Mouse (Mus musculus) Patski (cell line): ENCODE measurements around the gene Acadvl. TPM values are rescaled to one million over a fixed set of nuclear protein-coding genes. Genes with fewer than 3 reads are reported as not detected.
A peak's percentile ranks its signal among the peaks of the same experiment; 100 is the strongest.

Source experiments
- ATAC-seq: fragments of 100-300 bp; one replicate; pipeline ENCODE4 v1.8.0; 2021
- CTCF ChIA-PET: fragments of 350-600 bp; sonication (Branson Sonifier 250); formaldehyde crosslinking; loops from one replicate; lab custom pipeline; 2022; ENCODE audit warnings: inconsistent platforms; lab: Charles Lee
- POLR2A ChIA-PET: fragments of 350-600 bp; sonication (Branson Sonifier 250); formaldehyde crosslinking; loops from one replicate; lab custom pipeline; 2022; ENCODE audit warnings: antibody characterized with exemption, inconsistent platforms; lab: Charles Lee
- DNase-seq: peaks from one replicate; pipeline ENCODE4 v3.0.0-alpha.2; 2011; ENCODE audit warnings: low read depth, low spot score
- H3K27me3 ChIP-seq: fragments of 371-371 bp; one replicate; pipeline ENCODE4 v1.5.1; 2021
- CTCF ChIP-seq: fragments of 100-300 bp; IDR thresholded peaks from one replicate; pipeline ENCODE4 v1.5.1; 2021
- in situ Hi-C: fragments of 300-500 bp; cut with MboI; formaldehyde crosslinking; loops from 3 replicates; pipeline ENCODE4 v1.11.1; 2018; ENCODE audit warnings: low pct_unique_long_range_greater_than_20kb, mixed read lengths
- polyA plus RNA-seq: library from polyadenylated mRNA; unstranded; gene quantifications from one replicate; pipeline ENCODE4 v1.2.3, GENCODE M21; 2021

The Acadvl gene
- polyA plus RNA-seq, 1 experiment from 2014 or later: 234 TPM

DNA sequence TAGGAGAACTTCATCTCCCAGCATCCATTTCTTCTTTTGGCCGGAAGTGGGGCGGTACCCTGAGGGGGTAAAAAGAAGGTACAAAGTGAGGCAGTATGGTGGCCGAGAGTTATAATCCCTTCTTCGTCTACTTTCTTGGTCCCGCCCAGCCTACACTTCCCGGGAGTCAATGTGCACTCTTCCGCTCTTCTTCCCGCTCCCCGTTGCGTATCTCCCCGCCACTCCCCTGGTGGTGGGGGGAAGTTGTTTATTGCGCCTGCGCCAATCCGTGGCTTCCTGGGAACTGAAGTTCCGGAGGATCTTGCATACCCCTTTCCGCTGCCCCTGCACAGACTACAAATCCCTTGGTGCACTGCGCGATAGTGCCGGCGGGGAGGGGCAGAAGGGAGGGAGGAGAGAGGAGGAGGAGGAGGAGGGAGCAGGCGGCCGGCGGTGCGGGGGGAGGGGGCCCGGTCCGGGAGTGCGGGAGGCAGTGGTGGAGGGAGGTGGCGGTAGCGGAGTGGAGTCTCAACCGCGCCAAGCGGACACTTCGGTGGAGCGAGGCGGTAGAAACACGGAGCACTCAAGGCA, 19.7 kb downstream of the Acadvl start, which contains the start of gene Phf23:
Phf23 (plus strand) TSS at position 387 of the 570 bp plus-strand sequence.
- CTCF ChIA-PET: interaction anchor here (1.4 to 1.6 kb wide), 2 partner anchors 14 to 61 kb away, joined by 4 to 5 read pairs; no protein-coding TSS in a partner anchor
- POLR2A ChIA-PET: interaction anchor here (0.5 to 1.7 kb wide), 4 partner anchors 13 to 95 kb away, joined by 3 to 7 read pairs (median 5); partner anchors contain the start of genes Acadvl and Elp5
- peak; percentile 63 for ATAC-seq
- in situ Hi-C loops: loop anchor here (25.0 kb wide), 2 partner anchors 583 to 908 kb away; partner anchors contain the start of genes Kdm6b, Per1 and Vamp2
- peak; percentile 97 for DNase-seq
- no peaks in the 10 kb centered on the region for H3K27me3 ChIP-seq
- TF ChIP-seq CTCF: no peak

DNA sequence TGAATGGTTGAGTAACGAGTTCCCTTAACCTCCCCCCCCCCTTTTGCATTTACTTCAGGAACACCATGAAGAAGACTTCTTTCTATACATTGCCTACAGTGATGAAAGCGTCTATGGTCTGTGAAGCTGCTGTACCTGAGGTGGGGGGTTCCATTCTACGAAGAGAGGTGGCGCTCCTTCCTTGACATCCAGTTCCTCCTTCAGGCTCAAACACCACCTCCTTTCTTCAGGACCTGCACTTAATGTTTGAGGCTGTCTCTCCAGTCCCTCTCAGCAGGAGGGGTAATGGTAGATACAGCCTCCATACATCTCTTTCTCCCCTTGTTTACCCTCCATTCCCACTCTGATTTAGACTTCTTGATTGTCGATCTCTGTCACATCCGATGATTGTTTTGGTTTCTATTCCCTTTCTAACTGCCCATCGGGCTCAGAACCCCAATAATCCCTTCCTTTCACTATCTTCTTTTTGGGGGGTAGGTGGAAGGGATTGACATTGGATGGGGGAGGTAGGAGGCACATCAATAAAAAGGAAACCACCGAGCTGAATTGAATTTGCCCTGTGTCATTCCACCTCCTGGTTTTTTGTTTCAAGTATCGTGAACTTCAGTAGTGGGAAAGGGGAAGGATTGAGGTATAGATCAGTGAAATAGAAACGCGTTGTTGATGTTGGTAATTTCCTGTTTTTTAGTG, 20.7 kb downstream of the Acadvl start:
- in situ Hi-C loops: loop anchor here (25.0 kb wide), 2 partner anchors 582 to 907 kb away; partner anchors contain the start of genes Kdm6b, Per1 and Vamp2
- TF ChIP-seq CTCF: no peak
- POLR2A ChIA-PET: no interaction called here

DNA sequence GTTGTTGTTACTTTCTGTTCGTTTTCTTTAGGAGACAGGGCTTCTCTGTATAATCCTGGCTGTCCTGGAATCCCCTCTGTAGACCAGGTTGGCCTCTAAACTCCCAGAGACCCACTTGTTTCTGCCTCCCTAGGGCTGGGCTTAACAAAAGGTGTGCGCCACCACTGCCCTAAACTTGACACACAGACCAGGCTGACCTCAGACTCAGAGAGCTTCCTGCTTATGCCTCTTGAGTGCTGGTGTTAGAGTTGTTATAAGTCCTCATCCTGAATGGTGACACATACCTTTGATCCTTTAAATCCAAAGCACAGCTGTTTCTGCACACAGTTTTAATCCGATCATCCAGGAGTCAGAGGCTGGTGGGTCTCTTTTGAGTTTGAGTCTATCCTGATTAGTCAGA, 22.3 kb downstream of the Acadvl start:
- ChIA-PET POLR2A (interaction anchor here (0.9 kb wide), 1 partner anchor 12 kb away, joined by 3 read pairs; the partner anchor contains the start of gene Ctdnep1), CTCF (no interaction called here)
- no peak for ATAC-seq
- in situ Hi-C loops: loop anchor here (25.0 kb wide), 2 partner anchors 581 to 906 kb away; partner anchors contain the start of genes Kdm6b, Per1 and Vamp2
- DNase-seq: no peak
- no peaks in the 10 kb centered on the region for H3K27me3 ChIP-seq
- no peak for TF ChIP-seq CTCF

More for the DNA sequence above, 20.7 kb downstream of the Acadvl start:
- no peak for ATAC-seq
- CTCF ChIA-PET: no interaction called here
- DNase-seq: no peak
- no peaks in the 10 kb centered on the region for H3K27me3 ChIP-seq

DNA sequence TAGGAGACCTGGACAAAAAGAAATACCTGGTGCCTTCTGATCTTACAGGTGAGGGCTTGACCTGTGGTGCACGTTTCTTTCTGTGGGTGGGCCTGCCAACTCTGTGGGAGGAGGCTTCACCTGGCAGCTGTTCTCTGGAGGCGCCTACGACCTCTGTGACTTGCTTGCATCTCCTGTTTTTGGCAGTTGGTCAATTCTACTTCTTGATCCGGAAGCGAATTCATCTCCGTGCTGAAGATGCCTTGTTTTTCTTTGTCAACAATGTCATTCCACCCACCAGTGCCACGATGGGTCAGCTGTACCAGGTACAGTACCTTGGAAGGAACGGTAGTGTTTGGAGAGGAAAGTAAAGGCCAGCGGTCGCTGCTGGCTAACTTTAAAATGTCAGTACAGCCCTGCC, 22.8 kb downstream of the Acadvl start:
- ChIA-PET CTCF (no interaction called here), POLR2A (interaction anchor here (0.6 to 2.6 kb wide), 2 partner anchors 11 to 27 kb away, joined by 3 to 16 read pairs; partner anchors contain the start of genes Ctdnep1 and Elp5)
- no peak for TF ChIP-seq CTCF
- H3K27me3 ChIP-seq: no peaks in the 10 kb centered on the region
- no peak for DNase-seq
- in situ Hi-C loops: loop anchor here (25.0 kb wide), 2 partner anchors 580 to 905 kb away; partner anchors contain the start of genes Kdm6b, Per1 and Vamp2
- ATAC-seq: no peak

DNA sequence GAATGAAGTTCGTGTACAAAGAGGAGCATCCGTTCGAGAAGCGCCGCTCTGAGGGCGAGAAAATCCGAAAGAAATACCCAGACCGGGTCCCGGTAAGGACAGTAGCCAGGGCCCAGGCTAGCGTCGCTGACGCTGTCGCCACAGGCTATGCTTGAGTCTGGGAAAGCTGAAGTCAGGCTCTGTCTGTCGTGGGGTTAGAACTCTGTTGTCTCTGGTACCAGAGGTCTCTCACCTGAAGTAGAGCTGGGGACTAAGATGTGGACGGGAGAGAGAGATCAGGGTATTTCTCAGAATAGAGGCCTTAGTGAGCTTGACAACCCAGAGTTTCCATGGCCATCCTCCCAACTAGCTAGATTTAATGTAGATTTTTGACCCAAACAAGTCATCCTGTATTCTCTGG, 23.5 kb downstream of the Acadvl start:
- POLR2A ChIA-PET: interaction anchor here (0.6 to 2.6 kb wide), 2 partner anchors 10 to 28 kb away, joined by 3 to 16 read pairs; partner anchors contain the start of genes Ctdnep1 and Elp5
- no peak for ATAC-seq
- CTCF ChIA-PET: no interaction called here
- H3K27me3 ChIP-seq: no peaks in the 10 kb centered on the region
- in situ Hi-C loops: loop anchor here (25.0 kb wide), 2 partner anchors 579 to 904 kb away; partner anchors contain the start of genes Kdm6b, Per1 and Vamp2
- TF ChIP-seq CTCF: no peak
- DNase-seq: no peak

- TF ChIP-seq CTCF: no peak
- H3K27me3 ChIP-seq: no peaks in the 10 kb centered on the region
- POLR2A ChIA-PET: interaction anchor here (2.6 kb wide), 1 partner anchor 10 kb away, joined by 16 read pairs; the partner anchor contains the start of genes Ctdnep1 and Elp5
- CTCF ChIA-PET: no interaction called here
- ATAC-seq (peak; percentile 37), DNase-seq (peak; percentile 93)
- in situ Hi-C loops: loop anchor here (25.0 kb wide), 2 partner anchors 579 to 904 kb away; partner anchors contain the start of genes Kdm6b, Per1 and Vamp2
Observed at GRCm38 (mm10) chr11:69990850-69991691, 24.1 kb downstream of the Acadvl start, which contains the start of gene Gabarap. TSS of gene Gabarap (plus strand) at chr11:69991143.

DNA sequence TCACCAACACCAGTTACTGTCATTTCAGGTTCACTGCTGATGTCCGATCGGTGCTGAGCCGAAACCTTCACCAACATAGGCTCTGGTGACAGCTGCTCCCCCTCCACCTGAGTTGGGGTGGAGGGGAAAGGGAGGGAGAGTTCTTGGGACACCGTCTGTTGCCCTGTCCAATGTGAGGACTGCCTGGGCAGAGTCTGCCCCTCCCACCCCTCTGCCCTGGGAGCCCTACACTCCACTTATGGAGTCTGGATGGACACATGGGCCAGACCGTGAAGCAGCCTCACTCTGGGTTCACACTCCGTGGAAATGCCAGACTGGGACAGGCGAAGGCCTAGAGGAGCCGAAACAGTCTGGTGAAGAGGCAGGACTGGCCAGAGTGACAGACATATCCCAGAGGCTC, 25.3 kb downstream of the Acadvl start:
- DNase-seq (no peak), ATAC-seq (no peak)
- ChIA-PET POLR2A (interaction anchor here (2.6 kb wide), 1 partner anchor 9 kb away, joined by 16 read pairs; the partner anchor contains the start of genes Ctdnep1 and Elp5), CTCF (no interaction called here)
- in situ Hi-C loops: loop anchor here (25.0 kb wide), 2 partner anchors 578 to 903 kb away; partner anchors contain the start of genes Kdm6b, Per1 and Vamp2
- no peaks in the 10 kb centered on the region for H3K27me3 ChIP-seq
- TF ChIP-seq CTCF: no peak

GRCm38 (mm10) chr11:69984431-69984830, 30.8 kb downstream of the Acadvl start:
- POLR2A ChIA-PET: no interaction called here
- in situ Hi-C loops: loop anchor here (25.0 kb wide), 2 partner anchors 572 to 897 kb away; partner anchors contain the start of genes Kdm6b, Per1 and Vamp2
- ATAC-seq: no peak
- CTCF ChIA-PET: no interaction called here
- no peak for TF ChIP-seq CTCF
- no peak for DNase-seq
- no peaks in the 10 kb centered on the region for H3K27me3 ChIP-seq

DNA sequence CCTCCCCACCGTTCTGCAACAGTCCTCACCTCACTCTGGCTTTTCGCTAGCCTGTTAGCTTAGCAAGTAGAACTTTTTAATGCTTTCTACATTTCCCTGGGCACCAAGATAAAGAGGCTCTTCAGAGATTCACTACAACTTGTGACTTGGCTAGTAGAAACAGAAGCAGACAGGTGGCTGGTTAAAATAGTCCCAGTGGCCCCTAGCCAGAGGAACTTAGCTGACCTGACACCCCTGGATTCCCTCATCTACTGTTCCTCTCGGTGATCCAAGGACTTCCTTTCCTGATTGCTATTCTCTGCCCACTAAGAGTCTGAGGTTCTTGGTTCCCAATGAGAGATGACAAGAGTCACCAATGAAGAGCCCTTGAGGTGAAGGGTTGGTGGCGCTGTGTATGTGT, 31.8 kb downstream of the Acadvl start:
- H3K27me3 ChIP-seq: no peaks in the 10 kb centered on the region
- ChIA-PET POLR2A (interaction anchor here (0.6 kb wide), 1 partner anchor 50 kb away, joined by 4 read pairs; no protein-coding TSS in a partner anchor), CTCF (interaction anchor here (0.7 kb wide), 1 partner anchor 35 kb away, joined by 3 read pairs; no protein-coding TSS in a partner anchor)
- DNase-seq (no peak), ATAC-seq (no peak)
- no peak for TF ChIP-seq CTCF
- in situ Hi-C loops: loop anchor here (25.0 kb wide), 2 partner anchors 571 to 896 kb away; partner anchors contain the start of genes Kdm6b, Per1 and Vamp2
